Mouse (Mus musculus) urinary bladder, postnatal 36 days (tissue): ENCODE data around the gene Hba-a1.
"Not testable (repeated sequence)": the region's sequence is repeated elsewhere in the genome, so short reads cannot be mapped to it uniquely, and the experiment has no call there.

ENCODE experiments used
- DNase-seq, 2 experiments: peaks; one replicate each; pipeline ENCODE4 v3.0.0; 2022; ENCODE audit warnings: low spot score in 2 of 2, mixed read lengths in 1 of 2

Hba-a1 gene

GRCm38 (mm10) chr11:32283091-32283777 is at the start of gene Hba-a1:
Gene Hba-a1, plus strand, starts transcription at chr11:32283511.
- DNase-seq = not testable (repeated sequence)

GRCm38 (mm10) chr11:32233895-32234294 is 49.4 kb upstream of the Hba-a1 start:
- no peak for DNase-seq

- no peak for DNase-seq
Observed at GRCm38 (mm10) chr11:32234816-32235485, 48.4 kb upstream of the Hba-a1 start.

- peak in 1 of 2 experiments; percentile 75 for DNase-seq
Observed at GRCm38 (mm10) chr11:32235646-32236045, 47.7 kb upstream of the Hba-a1 start.

GRCm38 (mm10) chr11:32236132-32236531 is 47.2 kb upstream of the Hba-a1 start:
- no peak for DNase-seq

- DNase-seq = no peak
Observed at GRCm38 (mm10) chr11:32236712-32237410, 46.5 kb upstream of the Hba-a1 start.

- DNase-seq = no peak
Observed at GRCm38 (mm10) chr11:32237411-32237795, 45.9 kb upstream of the Hba-a1 start.

- DNase-seq = peak in 1 of 2 experiments; percentile 70
Observed at GRCm38 (mm10) chr11:32238093-32238860, 45.0 kb upstream of the Hba-a1 start.

- no peak for DNase-seq
Observed at GRCm38 (mm10) chr11:32241391-32241790, 41.9 kb upstream of the Hba-a1 start.

- DNase-seq = no peak
Observed at GRCm38 (mm10) chr11:32242209-32242608, 41.1 kb upstream of the Hba-a1 start.

GRCm38 (mm10) chr11:32243205-32243955 is 39.9 kb upstream of the Hba-a1 start:
- DNase-seq = no peak

- no peak for DNase-seq
Observed at GRCm38 (mm10) chr11:32244064-32244463, 39.2 kb upstream of the Hba-a1 start.

- DNase-seq = no peak
Observed at GRCm38 (mm10) chr11:32244617-32245016, 38.7 kb upstream of the Hba-a1 start.

GRCm38 (mm10) chr11:32245614-32246013 is 37.7 kb upstream of the Hba-a1 start:
- no peak for DNase-seq

GRCm38 (mm10) chr11:32247068-32247467 is 36.2 kb upstream of the Hba-a1 start:
- no peak for DNase-seq

GRCm38 (mm10) chr11:32248350-32248749 is 35.0 kb upstream of the Hba-a1 start:
- DNase-seq = no peak

GRCm38 (mm10) chr11:32250880-32251763 is 32.2 kb upstream of the Hba-a1 start:
- DNase-seq = no peak

- DNase-seq = no peak
Observed at GRCm38 (mm10) chr11:32253121-32253520, 30.2 kb upstream of the Hba-a1 start.

GRCm38 (mm10) chr11:32256146-32256545 is 27.2 kb upstream of the Hba-a1 start:
- DNase-seq = no peak

- no peak for DNase-seq
Observed at GRCm38 (mm10) chr11:32256566-32256965, 26.7 kb upstream of the Hba-a1 start.
